Mouse (Mus musculus): ENCODE data around the gene Frrs1. TPM values are rescaled to one million over a fixed set of nuclear protein-coding genes. Genes with fewer than 3 reads are reported as not detected.

Gene Frrs1
- polyA plus RNA-seq, 1 experiment, result 5.2 TPM

- TF ChIP-seq GATA1 (IDR thresholded peaks at IDR 0.05; ENCODE audit: low read length), result no peak
These were observed 73.9 kb downstream of the Frrs1 start for GRCm38 (mm10) chr3:116933158-116933557.

- TF ChIP-seq GATA1 (IDR thresholded peaks at IDR 0.05; ENCODE audit: low read length), result no peak
These were observed 77.8 kb downstream of the Frrs1 start for GRCm38 (mm10) chr3:116936934-116937691.

- TF ChIP-seq GATA1 (IDR thresholded peaks at IDR 0.05; ENCODE audit: low read length), result no peak
These were observed 81.7 kb downstream of the Frrs1 start for GRCm38 (mm10) chr3:116940804-116941558.

GRCm38 (mm10) chr3:116941559-116942117 lies 82.4 kb downstream of the Frrs1 start:
- TF ChIP-seq GATA1 (IDR thresholded peaks at IDR 0.05; ENCODE audit: low read length), result no peak

- no peak for TF ChIP-seq GATA1 (IDR thresholded peaks at IDR 0.05; ENCODE audit: low read length)
These were observed 83.5 kb downstream of the Frrs1 start for GRCm38 (mm10) chr3:116942751-116943150.

- no peak for TF ChIP-seq GATA1 (IDR thresholded peaks at IDR 0.05; ENCODE audit: low read length)
These were observed 84.2 kb downstream of the Frrs1 start for GRCm38 (mm10) chr3:116943422-116943821.

- no peak for TF ChIP-seq GATA1 (IDR thresholded peaks at IDR 0.05; ENCODE audit: low read length)
These were observed 87.2 kb downstream of the Frrs1 start for GRCm38 (mm10) chr3:116946476-116946875.

GRCm38 (mm10) chr3:116950665-116951115 lies 91.4 kb downstream of the Frrs1 start:
- TF ChIP-seq GATA1 (IDR thresholded peaks at IDR 0.05; ENCODE audit: low read length), result no peak

GRCm38 (mm10) chr3:116951489-116951888 lies 92.2 kb downstream of the Frrs1 start:
- TF ChIP-seq GATA1 (IDR thresholded peaks at IDR 0.05; ENCODE audit: low read length), result no peak

GRCm38 (mm10) chr3:116952242-116952899 lies 93.1 kb downstream of the Frrs1 start:
- TF ChIP-seq GATA1 (IDR thresholded peaks at IDR 0.05; ENCODE audit: low read length), result no peak

- no peak for TF ChIP-seq GATA1 (IDR thresholded peaks at IDR 0.05; ENCODE audit: low read length)
These were observed 94.1 kb downstream of the Frrs1 start for GRCm38 (mm10) chr3:116953366-116953765.

- TF ChIP-seq GATA1 (IDR thresholded peaks at IDR 0.05; ENCODE audit: low read length), result no peak
These were observed 95.8 kb downstream of the Frrs1 start for GRCm38 (mm10) chr3:116955061-116955460.

Other genes with a start within 250 kb of the Frrs1 start
- gene Trmt13, start 244.9 kb upstream of the Frrs1 start, polyA plus RNA-seq (2012), result 1.6 and 2.2 TPM in 2 replicates
- gene Mfsd14a, start 196.8 kb upstream of the Frrs1 start, polyA plus RNA-seq (2012), result 14.7 and 20.6 TPM in 2 replicates
- gene Gm43191, start 178.2 kb upstream of the Frrs1 start, polyA plus RNA-seq (2012), result not detected in 2 replicates
- 10.7 and 16.2 TPM in 2 replicates for gene Slc35a3, start 146.6 kb upstream of the Frrs1 start, polyA plus RNA-seq (2012)
- gene Agl, start 51.3 kb upstream of the Frrs1 start, polyA plus RNA-seq (2012), result 0.90 and 0.92 TPM in 2 replicates
- gene 4930455H04Rik, start 108.8 kb downstream of the Frrs1 start, polyA plus RNA-seq (2012), result not detected in 2 replicates
- gene Palmd, start 109.5 kb downstream of the Frrs1 start, polyA plus RNA-seq (2012), result not detected in 2 replicates

Data from G1E-ER4 (cell line).